Mouse (Mus musculus) mouse embryonic stem cell (cell line): ENCODE data around the gene Lhpp.

Experiments
- in situ Hi-C, 2 experiments: fragments of 300-500 bp; cut with MboI; formaldehyde crosslinking; loops; 1 replicate in 1 of 2; 3 replicates in 1 of 2; pipeline ENCODE4 v1.14.3; 2019 to 2020; ENCODE audit warnings: low sequenced_read_pairs in 2 of 2, low pct_unique_long_range_greater_than_20kb in 1 of 2, mixed read lengths in 1 of 2; ENCODE audit not compliant: unreplicated experiment in 1 of 2

The Lhpp gene

GRCm38 (mm10) chr7:132610468-132611318 is at the start of gene Lhpp:
Gene Lhpp, plus strand, starts transcription at chr7:132610638.
- in situ Hi-C loops = no loop called here

- in situ Hi-C loops = no loop called here
Measured at GRCm38 (mm10) chr7:132565831-132566230, 44.6 kb upstream of the Lhpp start.

- in situ Hi-C loops = no loop called here
Measured at GRCm38 (mm10) chr7:132568817-132569216, 41.6 kb upstream of the Lhpp start.

GRCm38 (mm10) chr7:132570071-132570470 is 40.4 kb upstream of the Lhpp start:
- in situ Hi-C loops = no loop called here

- in situ Hi-C loops = no loop called here
Measured at GRCm38 (mm10) chr7:132571481-132571880, 39.0 kb upstream of the Lhpp start.

- in situ Hi-C loops = no loop called here
Measured at GRCm38 (mm10) chr7:132572738-132573137, 37.7 kb upstream of the Lhpp start.

DNA sequence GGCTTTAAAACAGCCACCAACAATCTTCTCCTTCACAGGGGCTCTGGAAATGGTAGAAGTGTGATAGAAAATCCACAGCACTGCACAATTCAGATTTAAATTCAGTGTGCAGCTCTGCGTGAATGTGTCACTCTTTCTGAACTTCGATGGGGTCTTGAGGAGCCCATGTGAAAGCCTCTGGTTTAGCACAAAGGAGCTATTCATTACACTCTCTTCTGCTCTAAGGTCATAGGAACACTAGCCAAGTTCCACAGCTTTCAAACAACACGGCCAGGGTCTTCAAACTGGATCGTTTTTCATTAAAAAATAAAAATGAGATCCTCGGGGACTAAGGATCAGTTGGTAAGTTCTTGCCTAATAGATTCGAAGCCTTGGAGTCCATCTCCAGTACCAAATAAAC is 37.2 kb upstream of the Lhpp start:
- in situ Hi-C loops = no loop called here

GRCm38 (mm10) chr7:132574646-132575045 is 35.8 kb upstream of the Lhpp start:
- in situ Hi-C loops = no loop called here

DNA sequence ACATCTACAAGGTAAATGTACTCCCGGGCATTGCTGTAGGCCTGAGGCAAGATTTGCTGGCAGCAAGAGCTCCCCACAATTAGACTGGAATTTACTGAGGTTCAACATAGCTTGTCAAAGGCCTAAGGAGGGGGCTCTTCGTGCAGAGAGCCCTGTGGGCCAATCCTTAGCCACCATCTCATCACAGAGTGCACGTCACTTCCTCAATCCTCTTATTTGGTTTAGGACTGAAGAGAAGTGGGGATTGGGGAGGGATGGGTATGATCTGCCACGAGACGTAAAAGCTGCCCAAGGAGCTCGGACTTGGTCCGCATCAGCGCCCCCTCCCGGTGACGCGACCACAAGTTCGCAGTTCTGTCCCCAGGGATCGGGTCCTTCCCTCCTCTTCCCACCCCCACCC is 34.8 kb upstream of the Lhpp start:
- in situ Hi-C loops = no loop called here

DNA sequence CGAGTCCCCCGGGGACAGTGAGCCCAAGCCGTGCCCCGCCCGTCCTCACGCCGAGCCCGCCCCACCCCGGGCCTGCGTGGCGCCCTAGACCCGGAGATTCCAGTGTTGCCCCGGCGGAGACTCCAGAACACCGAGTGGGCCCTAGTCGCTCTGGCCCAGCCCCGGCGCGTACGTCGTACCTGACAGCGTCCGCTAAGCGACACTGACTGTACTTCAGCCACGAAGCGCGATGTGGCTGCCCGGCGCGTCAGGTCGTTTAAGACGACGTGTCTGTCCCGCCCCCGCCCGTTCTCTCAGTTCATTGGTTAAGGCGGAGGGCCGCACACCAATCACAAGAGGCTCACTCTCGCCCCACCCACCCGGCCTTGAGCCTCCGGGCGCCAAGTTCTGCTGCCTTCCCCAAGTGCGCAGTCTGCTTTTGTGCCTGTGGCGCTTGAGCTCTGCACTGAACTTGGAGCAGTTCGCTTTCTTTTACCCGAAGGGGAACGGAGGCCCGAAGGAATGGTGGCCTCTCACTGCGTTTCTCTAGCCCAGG is 34.3 kb upstream of the Lhpp start, which contains the start of gene Oat:
TSS of gene Oat (minus strand) at position 283 of the 535 bp plus-strand sequence.
- in situ Hi-C loops = no loop called here

GRCm38 (mm10) chr7:132576891-132577290 is 33.5 kb upstream of the Lhpp start:
- in situ Hi-C loops = no loop called here

DNA sequence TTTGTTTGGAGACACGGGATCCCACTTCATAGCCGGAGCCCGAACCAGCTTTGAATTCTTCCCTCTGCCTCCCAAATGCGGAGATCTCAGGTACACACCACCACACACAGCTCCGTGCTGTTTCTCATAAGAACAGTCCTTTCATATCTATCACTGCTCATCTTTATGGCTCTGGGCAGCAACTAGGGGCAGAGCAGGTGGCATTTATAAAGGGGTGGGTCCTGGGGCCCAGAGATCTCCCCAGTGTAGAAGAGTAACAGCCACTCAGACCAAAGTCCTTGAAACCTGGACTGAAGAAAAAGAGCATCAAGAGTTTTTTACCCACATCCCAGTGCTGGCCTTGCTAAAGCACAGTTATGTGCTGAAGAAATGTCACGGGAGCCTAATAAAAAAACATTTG is 29.9 kb upstream of the Lhpp start:
- in situ Hi-C loops = no loop called here

- in situ Hi-C loops = no loop called here
Measured at GRCm38 (mm10) chr7:132581441-132581840, 29.0 kb upstream of the Lhpp start.

- in situ Hi-C loops = no loop called here
Measured at GRCm38 (mm10) chr7:132585695-132586491, 24.5 kb upstream of the Lhpp start.

DNA sequence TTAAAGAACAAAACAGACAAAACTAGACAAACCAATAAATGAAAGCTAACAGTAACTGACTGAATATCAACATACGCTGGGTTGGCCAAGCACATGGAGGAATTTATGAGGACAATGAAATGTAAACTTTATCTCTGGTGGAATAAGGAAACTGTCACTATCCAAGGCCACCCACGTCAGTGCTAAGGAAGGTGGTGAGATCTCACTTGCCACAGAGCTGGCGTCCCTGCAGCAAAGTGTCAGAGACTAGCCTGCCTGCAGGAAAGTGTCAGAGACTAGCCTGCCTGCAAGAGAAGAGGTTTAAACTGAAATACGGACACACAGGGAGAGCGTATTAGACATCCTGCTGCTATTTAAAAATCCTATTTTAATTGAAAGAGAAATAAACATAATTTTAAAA is 23.3 kb upstream of the Lhpp start:
- in situ Hi-C loops = no loop called here

- in situ Hi-C loops = no loop called here
Measured at GRCm38 (mm10) chr7:132589610-132590009, 20.8 kb upstream of the Lhpp start.

DNA sequence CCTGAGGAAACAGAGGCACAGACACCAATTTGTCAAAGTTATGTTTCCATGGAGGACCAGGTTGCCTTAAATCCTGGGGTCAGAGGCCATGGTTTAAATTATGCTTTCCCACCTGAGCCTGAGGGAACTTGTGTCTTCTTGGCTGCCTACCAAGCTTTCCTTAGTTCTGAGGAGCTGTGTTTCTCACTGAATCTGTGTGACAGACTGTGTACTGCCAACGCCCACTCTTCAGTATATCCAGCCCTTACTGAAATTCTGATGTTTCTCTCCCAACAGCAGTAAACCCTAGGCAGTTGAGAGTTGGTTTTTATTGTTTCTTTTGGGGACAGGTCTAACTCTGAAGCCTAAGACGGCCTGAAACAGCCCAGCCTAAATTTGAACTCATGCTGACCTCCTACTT is 16.7 kb upstream of the Lhpp start:
- in situ Hi-C loops = no loop called here

DNA sequence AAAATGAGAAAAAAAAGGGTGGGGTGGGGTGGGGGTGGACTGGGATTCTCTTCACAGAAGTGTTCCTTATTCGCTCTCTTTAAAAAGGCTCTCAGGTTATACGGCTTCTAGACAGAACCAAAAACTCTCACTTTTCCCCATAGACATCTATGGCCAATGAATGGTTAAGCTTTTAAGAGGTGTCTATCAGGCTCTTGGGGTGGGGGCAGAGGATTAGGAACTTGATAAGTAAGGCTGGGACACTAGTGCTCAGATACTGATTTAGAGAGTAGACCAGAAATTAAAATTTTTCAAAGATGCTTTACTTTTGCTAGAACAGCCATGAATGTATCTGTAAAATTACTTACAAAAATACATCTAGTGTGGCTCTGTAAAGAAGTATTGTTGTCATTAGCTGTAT is 16.1 kb upstream of the Lhpp start:
- in situ Hi-C loops = no loop called here

DNA sequence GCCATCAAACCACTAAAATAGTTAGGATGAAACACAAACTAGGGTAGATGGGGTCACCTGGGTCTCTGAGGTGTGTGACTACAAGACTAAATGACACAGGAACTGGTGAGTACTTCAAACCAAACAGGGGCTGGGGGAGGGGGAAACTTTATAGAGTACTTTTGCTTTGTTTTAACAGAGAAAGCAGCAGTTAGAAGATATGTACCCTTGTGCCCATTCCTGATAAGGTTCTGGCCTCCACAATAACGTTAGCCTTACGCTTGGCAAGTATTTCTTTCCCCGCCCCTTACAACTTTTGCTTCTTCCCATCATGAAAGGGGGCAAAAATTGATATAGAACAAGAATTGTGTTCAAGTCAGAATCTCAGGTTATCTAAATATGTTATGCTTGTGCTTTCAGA is 14.7 kb upstream of the Lhpp start:
- in situ Hi-C loops = no loop called here
